Mouse (Mus musculus) intestine, embryonic 15.5 days (tissue): ENCODE measurements around the gene Rcc2. TPM values are rescaled to one million over a fixed set of nuclear protein-coding genes. Genes with fewer than 3 reads are reported as not detected.

Experiments used
- ATAC-seq: fragments of 200-750 bp; cut with Nextera tagmentation; 2 replicates; pipeline ENCODE4 v1.8.0; 2017; ENCODE audit warnings: moderate TSS enrichment, moderate library complexity
- H3K27ac ChIP-seq: fragments of 300-500 bp; sonication (generic); 2 replicates; pipeline ENCODE4 v1.5.1; 2015; ENCODE audit warnings: mild to moderate bottlenecking, inconsistent platforms
- H3K27me3 ChIP-seq: fragments of 300-500 bp; sonication (generic); replicated peaks from 2 replicates; pipeline ENCODE4 v1.6.1; 2015; ENCODE audit warnings: inconsistent platforms
- H3K36me3 ChIP-seq: fragments of 300-500 bp; sonication (generic); 2 replicates; pipeline ENCODE4 v1.6.1; 2015; ENCODE audit warnings: inconsistent platforms
- H3K4me1 ChIP-seq: fragments of 300-500 bp; sonication (generic); replicated peaks from 2 replicates; pipeline ENCODE4 v1.6.1; 2015; ENCODE audit warnings: inconsistent platforms
- H3K4me2 ChIP-seq: fragments of 300-500 bp; sonication (generic); replicated peaks from 2 replicates; pipeline ENCODE4 v1.6.1; 2015; ENCODE audit warnings: mild to moderate bottlenecking, inconsistent platforms
- H3K4me3 ChIP-seq: fragments of 300-500 bp; sonication (generic); replicated peaks from 2 replicates; pipeline ENCODE4 v1.5.1; 2015; ENCODE audit warnings: inconsistent platforms
- H3K9ac ChIP-seq: fragments of 300-500 bp; sonication (generic); 2 replicates; pipeline ENCODE4 v1.6.1; 2015; ENCODE audit warnings: inconsistent platforms
- H3K9me3 ChIP-seq: fragments of 300-500 bp; sonication (generic); 2 replicates; pipeline ENCODE4 v1.6.1; 2016; ENCODE audit warnings: inconsistent platforms
- WGBS: fragments of 180-500 bp; shearing (Covaris S2); methylation state at CpG from one replicate; pipeline ENCODE4 v1.1.7; 2015; 5-methylcytosine and 5-hydroxymethylcytosine counted together
- polyA plus RNA-seq: library from polyadenylated mRNA; unstranded; fragments of >200 nt; fragmentation: Nextera tagmentation; extraction: Ambion mirVana; gene quantifications from 2 replicates; pipeline ENCODE4 v1.2.1, GENCODE M21; 2015

Rcc2 gene
- polyA plus RNA-seq, 1 experiment from 2014 or later: 43.8 TPM

DNA sequence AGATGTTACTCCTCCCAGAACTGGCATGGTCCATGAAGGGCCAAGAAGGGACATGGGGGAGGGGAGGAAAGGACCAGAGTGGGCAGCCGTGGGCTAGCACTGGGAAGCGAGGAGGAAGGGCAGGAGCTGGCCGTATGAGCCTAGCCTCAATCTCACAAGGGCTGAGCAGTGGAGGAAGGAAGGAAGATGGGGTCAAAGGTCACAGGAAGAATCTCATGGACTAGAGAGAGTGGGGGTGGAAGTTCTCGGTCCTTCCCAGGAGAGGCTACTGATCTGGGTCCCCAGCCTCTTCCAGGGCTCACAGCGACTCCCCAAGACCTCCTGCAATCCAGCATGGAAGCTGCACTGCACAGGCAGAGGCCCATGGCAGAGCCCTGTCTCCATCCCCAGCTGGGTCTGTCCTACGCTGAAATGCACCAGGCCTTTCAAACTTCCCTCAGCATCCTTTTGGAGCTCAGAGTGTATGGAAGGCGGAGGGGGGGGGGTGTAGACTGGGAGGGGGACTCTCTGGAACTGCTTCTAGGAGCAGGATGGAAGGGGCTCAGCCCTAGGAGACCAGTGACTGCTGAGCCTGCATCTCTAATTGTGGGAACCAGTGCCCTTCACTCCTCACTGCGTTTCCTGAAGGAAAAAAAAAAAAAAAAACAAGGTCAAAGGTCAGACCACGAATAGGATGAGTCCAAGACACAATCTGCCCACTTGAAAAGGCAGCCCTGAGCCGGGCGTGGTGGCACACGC lies 26.6 kb upstream of the Rcc2 start:
- no peaks in the 10 kb centered on the region for H3K27me3 ChIP-seq
- H3K9ac ChIP-seq: no peak overlapping the region
- WGBS: 59% methylated on average over 12 of the region's 12 CpGs
- ATAC-seq: peak; percentile 39
- H3K9me3 ChIP-seq: no peaks in the 10 kb centered on the region
- H3K36me3 ChIP-seq: no peaks in the 10 kb centered on the region
- no peak overlapping the region for H3K4me2 ChIP-seq
- no peak overlapping the region for H3K4me3 ChIP-seq
- peaks cover 6% of the 10 kb centered on the region; the same call in 1 of the 2 replicates for H3K4me1 ChIP-seq
- no peak overlapping the region for H3K27ac ChIP-seq

DNA sequence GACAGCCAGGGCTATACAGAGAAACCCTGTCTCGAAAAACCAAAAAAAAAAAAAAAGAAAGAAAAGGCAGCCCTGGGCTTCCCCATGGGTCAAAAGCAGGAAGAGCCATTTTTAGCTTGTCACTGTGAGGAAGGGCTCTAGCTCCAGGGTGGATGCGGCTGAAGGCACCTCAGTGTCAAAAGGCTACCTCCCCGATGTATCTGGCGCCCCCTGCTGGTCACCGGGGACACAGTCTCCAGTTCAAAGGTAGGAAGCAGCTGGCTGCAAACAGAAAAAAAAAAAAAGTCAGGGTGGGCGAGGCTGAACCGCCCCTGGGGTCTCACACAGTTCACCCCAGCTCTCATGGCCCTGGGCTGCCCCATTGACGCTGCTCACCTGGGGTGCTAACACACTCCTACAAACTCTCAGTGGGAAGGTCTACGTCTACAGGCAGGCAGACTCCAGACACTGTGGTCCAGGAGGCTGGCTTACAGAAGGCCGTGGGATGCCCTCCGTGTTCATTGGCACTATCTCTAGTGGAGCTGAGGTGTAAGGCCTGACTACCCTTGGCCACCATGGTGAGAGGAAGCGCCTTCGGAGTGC lies 25.9 kb upstream of the Rcc2 start:
- ATAC-seq: peak; percentile 73
- no peak overlapping the region for H3K4me3 ChIP-seq
- 34% methylated on average over 13 of the region's 13 CpGs for WGBS
- no peaks in the 10 kb centered on the region for H3K9me3 ChIP-seq
- no peak overlapping the region for H3K4me2 ChIP-seq
- H3K36me3 ChIP-seq: no peaks in the 10 kb centered on the region
- H3K27ac ChIP-seq: no peak overlapping the region
- H3K4me1 ChIP-seq: peaks cover 6% of the 10 kb centered on the region; the same call in 1 of the 2 replicates
- no peak overlapping the region for H3K9ac ChIP-seq
- no peaks in the 10 kb centered on the region for H3K27me3 ChIP-seq

DNA sequence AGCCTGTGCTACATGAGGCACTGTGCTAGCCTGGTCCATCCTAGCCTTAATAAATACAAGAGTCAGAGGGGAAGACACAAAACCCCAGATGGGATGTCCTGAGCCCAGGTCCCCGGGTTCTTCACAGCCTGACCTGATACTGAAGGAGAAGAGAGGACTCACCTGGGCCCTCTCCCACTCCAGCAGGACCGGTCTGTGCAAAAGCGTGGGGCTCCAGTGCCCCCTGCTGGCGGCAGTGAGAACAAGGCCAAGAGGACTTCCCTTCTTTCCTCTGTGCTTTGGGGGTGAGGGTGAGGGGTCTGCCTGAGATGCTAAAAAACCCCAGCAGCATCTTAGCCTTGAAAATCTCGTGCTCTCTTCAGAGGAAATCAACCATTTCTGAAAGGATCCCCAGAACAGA lies 21.3 kb upstream of the Rcc2 start:
- H3K4me3 ChIP-seq: no peak overlapping the region
- H3K9me3 ChIP-seq: no peaks in the 10 kb centered on the region
- H3K27ac ChIP-seq: no peak overlapping the region
- H3K4me2 ChIP-seq: no peak overlapping the region
- H3K4me1 ChIP-seq: peaks cover 8% of the 10 kb centered on the region
- 0 out of 2 replicates have a peak overlapping the region, but pooled peaks have one; percentile 11 for H3K9ac ChIP-seq
- 0 out of 2 replicates have a peak, but pooled peaks have one; percentile 19 for ATAC-seq
- WGBS: 15% methylated on average over 5 of the region's 5 CpGs
- H3K27me3 ChIP-seq: no peaks in the 10 kb centered on the region
- no peaks in the 10 kb centered on the region for H3K36me3 ChIP-seq

DNA sequence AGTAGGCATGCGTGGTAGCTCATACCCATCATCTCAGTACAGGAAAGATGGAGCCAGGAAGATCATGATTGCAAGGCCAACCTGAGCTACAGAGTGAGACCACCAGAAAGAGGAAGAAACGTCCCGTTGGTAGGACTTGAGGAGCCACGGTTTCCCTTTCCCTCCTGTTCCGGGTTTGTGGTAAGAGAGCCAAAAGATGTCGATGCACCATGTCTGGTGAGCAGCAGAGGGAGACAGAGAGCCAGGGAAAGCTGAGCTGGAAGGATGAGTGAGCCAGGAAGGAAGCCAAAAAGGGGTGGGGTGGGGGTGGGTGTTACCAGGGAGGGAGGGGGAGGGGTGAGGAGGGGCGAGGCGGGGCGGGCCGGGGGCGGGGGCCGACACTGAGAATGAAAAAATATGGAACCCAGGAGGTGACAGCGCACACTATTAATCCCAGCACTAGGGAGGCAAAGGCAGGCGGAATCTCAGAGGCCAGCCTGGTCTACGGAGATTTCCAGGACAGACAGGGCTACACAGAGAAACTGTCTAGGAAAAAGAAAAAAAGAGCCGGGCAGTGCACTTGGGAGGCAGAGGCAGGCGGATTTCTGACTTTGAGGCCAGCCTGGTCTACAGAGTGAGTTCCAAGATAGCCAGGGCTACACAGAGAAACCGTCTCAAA lies 20.5 kb upstream of the Rcc2 start:
- H3K36me3 ChIP-seq: no peaks in the 10 kb centered on the region
- no peaks in the 10 kb centered on the region for H3K27me3 ChIP-seq
- H3K4me1 ChIP-seq: peaks cover 14% of the 10 kb centered on the region
- WGBS: 28% methylated on average over 16 of the region's 18 CpGs
- no peak overlapping the region for H3K27ac ChIP-seq
- 0 out of 2 replicates have a peak, but pooled peaks have one; percentile 29 for ATAC-seq
- H3K9me3 ChIP-seq: no peaks in the 10 kb centered on the region
- H3K9ac ChIP-seq: 0 out of 2 replicates have a peak overlapping the region, but pooled peaks have one; percentile 11
- H3K4me3 ChIP-seq: no peak overlapping the region
- peak overlapping the region; percentile 43 for H3K4me2 ChIP-seq

DNA sequence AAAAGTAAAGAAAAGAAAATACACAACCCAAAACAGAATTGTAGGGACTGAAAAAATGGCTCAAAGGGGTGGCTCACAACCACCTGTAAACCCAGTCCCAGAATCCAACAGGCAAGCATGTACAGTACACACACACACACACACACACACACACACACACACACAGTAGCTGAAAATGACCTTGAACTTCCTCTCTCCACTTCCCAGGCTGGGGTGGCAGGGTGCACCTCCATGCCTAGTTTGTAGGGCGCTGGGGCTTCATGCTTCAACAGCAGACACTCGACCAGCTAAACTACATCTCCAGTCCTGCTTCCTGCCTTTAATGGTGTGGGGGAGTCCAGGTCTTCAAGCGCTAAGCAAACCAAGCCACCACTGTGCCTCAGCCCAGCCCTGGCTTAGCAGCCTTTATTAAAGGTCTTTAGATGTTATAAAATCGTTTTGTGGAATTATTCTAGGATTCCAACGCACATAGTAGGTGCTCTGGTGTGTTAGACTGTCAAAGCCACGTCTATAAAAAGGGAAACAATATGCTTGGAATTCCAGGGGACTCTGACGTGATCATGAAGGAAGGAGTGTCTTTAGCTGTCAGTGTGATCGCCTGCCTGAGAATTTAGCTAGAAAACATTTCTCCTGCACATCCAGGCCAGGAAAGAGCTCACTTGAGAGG lies 19.5 kb upstream of the Rcc2 start:
- Histone ChIP-seq H3K36me3 (no peaks in the 10 kb centered on the region), H3K27me3 (no peaks in the 10 kb centered on the region), H3K9me3 (no peaks in the 10 kb centered on the region), H3K9ac (no peak overlapping the region), H3K4me3 (no peak overlapping the region), H3K4me2 (no peak overlapping the region), H3K4me1 (peaks cover 18% of the 10 kb centered on the region), H3K27ac (no peak overlapping the region)
- WGBS: 46% methylated on average over 8 of the region's 8 CpGs
- ATAC-seq: no peak

DNA sequence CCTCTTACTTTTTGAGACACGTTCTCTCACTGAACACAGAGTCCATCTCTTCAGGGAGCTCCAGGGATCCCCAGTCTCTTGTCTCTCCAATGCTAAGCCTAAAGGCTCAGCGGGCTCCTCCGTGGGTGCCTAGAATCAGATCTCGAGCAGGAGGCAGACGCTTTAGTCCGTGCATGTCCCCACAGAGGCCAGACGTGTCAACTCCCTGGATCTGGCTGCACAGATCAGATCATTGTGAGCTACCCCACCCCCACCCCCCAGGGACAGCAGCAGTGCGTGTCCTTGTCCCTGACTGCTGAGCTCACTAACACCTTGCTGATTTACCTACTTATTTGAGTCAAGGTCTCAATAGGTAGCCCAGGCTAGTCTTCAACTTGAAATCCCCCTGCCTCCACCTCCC lies 16.7 kb upstream of the Rcc2 start:
- Histone ChIP-seq H3K9ac (no peak overlapping the region), H3K27ac (no peak overlapping the region), H3K36me3 (no peaks in the 10 kb centered on the region), H3K9me3 (no peaks in the 10 kb centered on the region), H3K4me1 (peaks cover 18% of the 10 kb centered on the region), H3K4me2 (peak overlapping the region; percentile 54; the same call in 1 of the 2 replicates), H3K4me3 (no peak overlapping the region), H3K27me3 (no peaks in the 10 kb centered on the region)
- ATAC-seq: no peak
- 39% methylated on average over 8 of the region's 8 CpGs for WGBS

DNA sequence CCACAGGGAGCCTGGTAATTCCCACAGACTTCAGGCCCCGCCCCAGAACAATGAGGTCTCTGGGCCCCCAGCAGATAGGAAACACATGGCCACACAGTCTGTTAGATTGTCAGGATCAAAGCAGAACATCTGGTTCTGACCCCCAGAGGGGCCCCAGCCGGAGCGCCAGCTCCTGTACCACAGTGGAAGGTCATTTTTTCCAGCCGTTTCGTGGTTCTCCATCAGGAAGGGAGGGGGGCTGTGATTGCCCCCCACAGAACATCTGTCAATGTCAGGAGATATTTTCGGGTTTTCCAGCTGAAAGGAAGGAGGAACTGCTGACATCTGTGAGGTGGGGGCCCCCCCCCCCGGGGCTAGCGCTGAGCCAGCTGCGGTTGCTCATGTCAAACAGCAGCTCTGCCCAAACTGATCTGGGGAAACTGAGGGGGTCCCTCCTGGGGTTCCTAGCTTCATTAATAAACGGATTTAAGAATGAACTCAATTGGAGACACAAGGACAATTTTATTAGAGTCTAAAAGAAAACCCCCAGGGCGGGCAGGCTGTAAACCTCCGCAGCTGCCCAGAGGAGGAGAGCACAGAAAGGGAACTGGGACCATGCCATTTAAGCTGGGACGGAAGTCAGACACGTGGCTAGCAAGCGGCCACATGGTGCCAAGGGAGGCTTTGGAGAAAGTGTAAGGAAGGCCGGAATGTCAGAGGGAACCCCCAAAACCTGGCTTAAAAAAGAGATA lies 16.0 kb upstream of the Rcc2 start:
- H3K27me3 ChIP-seq: no peaks in the 10 kb centered on the region
- 7% methylated on average over 16 of the region's 16 CpGs for WGBS
- ATAC-seq: peak; percentile 74
- H3K9me3 ChIP-seq: no peaks in the 10 kb centered on the region
- peak overlapping the region; percentile 19; the same call in 1 of the 2 replicates for H3K27ac ChIP-seq
- H3K4me2 ChIP-seq: peak overlapping the region; percentile 54
- H3K36me3 ChIP-seq: no peaks in the 10 kb centered on the region
- no peak overlapping the region for H3K4me3 ChIP-seq
- peaks cover 18% of the 10 kb centered on the region for H3K4me1 ChIP-seq
- no peak overlapping the region for H3K9ac ChIP-seq

DNA sequence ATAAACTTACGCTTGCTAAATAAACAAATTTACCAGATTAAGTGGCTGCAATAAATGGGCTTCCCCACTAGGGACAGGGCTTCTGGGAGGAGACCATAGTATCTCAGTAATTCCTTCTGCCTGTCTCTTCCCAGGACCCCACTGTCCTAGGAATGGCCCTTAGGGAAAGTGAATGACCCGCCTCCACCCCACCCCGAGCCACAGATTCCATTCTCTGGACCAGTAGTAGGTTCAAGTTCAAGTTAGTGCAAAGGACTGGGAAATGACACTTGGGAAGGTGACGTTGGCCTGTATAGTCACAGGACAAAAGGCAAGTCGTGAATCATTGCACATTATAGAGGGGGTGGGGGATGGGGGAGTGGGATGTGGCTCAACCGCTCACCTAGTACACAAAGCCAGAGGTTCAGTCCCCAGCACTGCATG lies 15.4 kb upstream of the Rcc2 start:
- peak overlapping the region; percentile 19; the same call in 1 of the 2 replicates for H3K27ac ChIP-seq
- no peaks in the 10 kb centered on the region for H3K36me3 ChIP-seq
- H3K27me3 ChIP-seq: no peaks in the 10 kb centered on the region
- H3K4me2 ChIP-seq: peak overlapping the region; percentile 54
- H3K4me1 ChIP-seq: peaks cover 20% of the 10 kb centered on the region
- 28% methylated on average over 6 of the region's 6 CpGs for WGBS
- peak; percentile 33; the same call in 1 of the 2 replicates for ATAC-seq
- no peak overlapping the region for H3K9ac ChIP-seq
- H3K9me3 ChIP-seq: no peaks in the 10 kb centered on the region
- no peak overlapping the region for H3K4me3 ChIP-seq

DNA sequence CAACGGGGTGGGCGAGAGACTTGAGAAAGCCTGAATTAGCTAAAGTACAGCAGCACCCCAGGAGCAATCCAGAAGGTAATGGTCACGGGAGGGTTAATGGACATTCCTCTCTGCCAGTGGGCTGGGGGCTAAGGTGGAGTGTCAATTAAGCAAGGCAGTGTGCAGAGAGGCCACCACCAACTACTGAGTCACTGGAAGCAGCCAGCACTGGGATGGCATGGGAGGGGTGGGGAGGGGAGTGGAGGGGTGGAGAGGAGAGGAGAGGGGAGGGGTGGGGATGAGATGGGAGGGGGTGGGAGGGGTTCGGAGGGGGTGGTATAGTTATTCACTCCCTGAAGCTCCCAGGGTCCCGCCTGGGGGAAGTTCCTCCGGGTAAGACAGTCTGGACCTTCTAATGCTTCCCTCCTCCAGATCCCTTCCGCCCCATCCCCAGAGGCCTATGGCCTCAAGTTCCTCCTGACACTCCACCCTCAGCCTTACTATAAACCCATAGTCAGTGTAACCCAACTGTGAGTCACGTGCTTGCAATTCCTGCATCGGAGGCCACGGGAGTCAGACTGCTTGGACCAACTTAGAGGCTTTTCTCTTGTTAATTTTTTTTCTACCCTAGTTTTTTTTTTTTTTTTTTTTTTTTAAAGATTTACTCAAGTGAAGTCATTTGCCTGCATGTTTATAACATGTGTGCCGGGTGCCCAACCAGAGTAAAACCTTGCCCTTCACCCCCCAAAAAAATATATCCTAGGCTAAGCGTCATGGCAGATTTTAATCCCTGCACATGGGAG lies 12.1 kb upstream of the Rcc2 start:
- Histone ChIP-seq H3K9ac (no peak overlapping the region), H3K27ac (no peak overlapping the region), H3K4me2 (no peak overlapping the region), H3K36me3 (no peaks in the 10 kb centered on the region), H3K9me3 (no peaks in the 10 kb centered on the region), H3K4me1 (peaks cover 20% of the 10 kb centered on the region), H3K27me3 (no peaks in the 10 kb centered on the region), H3K4me3 (no peak overlapping the region)
- 46% methylated on average over 12 of the region's 12 CpGs for WGBS
- peak; percentile 53; the same call in 1 of the 2 replicates for ATAC-seq

DNA sequence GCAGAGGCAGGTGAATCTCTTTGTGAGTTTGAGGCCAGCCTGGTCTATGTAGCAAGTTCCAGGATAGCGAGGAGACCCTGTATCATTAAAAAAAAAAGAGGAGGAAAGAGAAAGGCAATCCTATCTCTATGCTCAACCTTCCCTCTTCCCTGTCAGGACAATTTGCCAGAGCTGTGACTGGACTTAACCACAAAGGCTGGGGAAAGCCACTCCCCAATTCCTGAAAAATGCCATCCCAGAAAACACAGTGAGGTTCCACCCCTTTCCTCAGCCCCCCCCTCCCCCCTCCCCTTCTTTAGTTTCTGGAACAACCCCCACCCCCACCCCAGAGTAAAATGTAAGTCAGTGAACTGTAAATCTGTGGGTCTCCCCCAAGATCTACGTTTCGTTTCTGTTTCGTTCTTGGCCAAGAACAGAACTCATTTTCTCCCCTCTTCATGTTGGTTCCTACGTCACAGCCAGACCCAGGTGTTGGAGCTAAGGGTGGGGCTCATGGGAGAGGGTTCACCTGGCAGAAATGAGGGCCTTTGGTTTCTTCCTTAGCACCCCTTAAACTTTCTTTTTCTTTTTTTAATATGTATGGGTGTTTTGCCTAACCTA lies 11.4 kb upstream of the Rcc2 start:
- Histone ChIP-seq H3K4me3 (no peak overlapping the region), H3K36me3 (no peaks in the 10 kb centered on the region), H3K4me2 (no peak overlapping the region), H3K9ac (no peak overlapping the region), H3K4me1 (peaks cover 15% of the 10 kb centered on the region), H3K27me3 (no peaks in the 10 kb centered on the region), H3K9me3 (no peaks in the 10 kb centered on the region), H3K27ac (no peak overlapping the region)
- no peak for ATAC-seq
- 70% methylated on average over 5 of the region's 5 CpGs for WGBS
